In genomic region chr17:6697224-6697775, GRCm38 (mm10) we compare ENCODE assay signal across 8 mouse cellular contexts. TPM values are rescaled to one million over a fixed set of nuclear protein-coding genes. Genes with fewer than 3 reads are reported as not detected.
A peak's percentile ranks its signal among the peaks of the same experiment; 100 is the strongest.
DNase-seq lines count a peak whose midpoint lies in the region; ATAC-seq and TF ChIP-seq lines count a peak whose summit lies in the region.
"Not testable (repeated sequence)": the region's sequence is repeated elsewhere in the genome, so short reads cannot be mapped to it uniquely, and the experiment has no call there.
"Had no signal": no experiment of that assay in that cellular context is flagged by ENCODE, and none has a peak within 500 bp of the region (broad histone marks: within the 10 kb centered on the region; RNA-seq: fewer than 3 reads in every experiment).

No protein-coding gene starts in this region.

- not testable (repeated sequence) for H3K4me2 ChIP-seq in intestine, embryonic 14.5 days (ENCODE audit: low read length)

- H3K27me3 ChIP-seq in intestine, embryonic 14.5 days (replicated peaks; ENCODE audit: control insufficient read depth, insufficient read depth, low read length), result not testable (repeated sequence)

- peak; percentile 58 for TF ChIP-seq CTCF in left cerebral cortex, adult 2 months (IDR thresholded peaks at IDR 0.05)

- WGBS in intestine, embryonic 14.5 days, result 36% methylated on average over 2 of the region's 4 CpGs

- DNase-seq in adrenal gland, adult (ENCODE audit: inconsistent age in 2 of 2, low spot score in 1 of 2), result peak; percentile 58 to 89
- peak; percentile 42 for DNase-seq in embryo, embryonic 10.5 days (ENCODE audit: low spot score)
- DNase-seq in gastrocnemius, postnatal 25 days, result peak; percentile 49
- peak; percentile 55 for DNase-seq in intestine, embryonic 14.5 days (ENCODE audit: low spot score)
- peak; percentile 54 to 58 for DNase-seq in left cerebral cortex, adult 2 months (ENCODE audit: extremely low spot score in 1 of 2, low spot score in 2 of 2)
- peak; percentile 65 to 77 for DNase-seq in right cerebral cortex, postnatal 10 days (ENCODE audit: low spot score in 2 of 2)

- H3K4me3 ChIP-seq in intestine, embryonic 14.5 days (ENCODE audit: low read depth, low read length); left cerebral cortex, adult 2 months: not testable (repeated sequence)

- H3K36me3 ChIP-seq in intestine, embryonic 14.5 days (ENCODE audit: control insufficient read depth, insufficient read depth, low read length), result not testable (repeated sequence)

- not testable (repeated sequence) for H3K4me1 ChIP-seq in intestine, embryonic 14.5 days (replicated peaks; ENCODE audit: control insufficient read depth, insufficient read depth, low read length)

- intact Hi-C loops in left cerebral cortex, adult 2 months (cut with DNase I), result not testable (repeated sequence)

- peak; percentile 70; the same call in 1 of the 2 replicates for ATAC-seq in intestine, embryonic 14.5 days (replicated peaks; ENCODE audit: low FRiP score, low TSS enrichment, low read depth)
- ATAC-seq in megakaryocyte, adult 5-6 weeks (ENCODE audit: poor library complexity, severe bottlenecking), result peak; percentile 100

- not testable (repeated sequence) for H3K27ac ChIP-seq in intestine, embryonic 14.5 days (ENCODE audit: low read depth); left cerebral cortex, adult 2 months

- H3K9ac ChIP-seq in intestine, embryonic 14.5 days (ENCODE audit: low read length), result not testable (repeated sequence)

- not testable (repeated sequence) for H3K9me3 ChIP-seq in intestine, embryonic 14.5 days (ENCODE audit: control insufficient read depth, low read length)

RNA-seq across cellular contexts. Expression of gene Sytl3, which starts 38.4 kb away (rescaled TPM):
- total RNA-seq in gastrocnemius, postnatal 25 days (2021), result under 1 TPM in 1 of 2 experiments, not detected in 1; 0.36 TPM
- polyA plus RNA-seq in intestine, embryonic 14.5 days (2014; fragmentation: Nextera tagmentation; extraction: Ambion mirVana), result 0.47 and 0.60 TPM in 2 replicates
- under 1 TPM; 0.34 to 0.77 TPM for total RNA-seq in left cerebral cortex, adult 2 months (2021)
- total RNA-seq in megakaryocyte, adult 5-6 weeks (2015), result 5.4 and 7.3 TPM in 2 replicates
- total RNA-seq in megakaryocyte, adult 5-6 weeks (2017), result 5.7 and 7.4 TPM in 2 replicates
- polyA plus RNA-seq: myocyte had no signal

RNA-seq across cellular contexts. Expression of gene Dynlt1f, which starts 41.6 kb away (rescaled TPM):
- total RNA-seq in gastrocnemius, postnatal 25 days (2021), result 10 to 100 TPM; 49.0 to 51.0 TPM
- 323 and 326 TPM in 2 replicates for polyA plus RNA-seq in intestine, embryonic 14.5 days (2014; fragmentation: Nextera tagmentation; extraction: Ambion mirVana)
- 10 to 100 TPM; 26.8 to 29.7 TPM for total RNA-seq in left cerebral cortex, adult 2 months (2021)
- total RNA-seq in megakaryocyte, adult 5-6 weeks (2015), result 173 and 193 TPM in 2 replicates
- total RNA-seq in megakaryocyte, adult 5-6 weeks (2017), result 134 and 140 TPM in 2 replicates
